Mouse (Mus musculus) E14TG2a.4 (cell line): ENCODE results near the gene Ppp2r5a.

Experiments
- H3K27me3 ChIP-seq: 2 replicates; pipeline ENCODE4 v1.6.1; 2014; ENCODE audit warnings: low read length, control low read depth; ENCODE audit not compliant: insufficient read depth
- H3K36me3 ChIP-seq: 2 replicates; pipeline ENCODE4 v1.6.1; 2014; ENCODE audit warnings: low read length, control low read depth; ENCODE audit not compliant: insufficient read depth
- H3K4me1 ChIP-seq: replicated peaks from 2 replicates; pipeline ENCODE4 v1.6.1; 2014; ENCODE audit warnings: low read depth, low read length, control low read depth
- H3K4me3 ChIP-seq: replicated peaks from 2 replicates; pipeline ENCODE4 v1.5.1; 2014; ENCODE audit warnings: mild to moderate bottlenecking, low read length
- H3K9me3 ChIP-seq: 2 replicates; pipeline ENCODE4 v1.6.1; 2014; ENCODE audit warnings: low read length, control low read depth
- CTCF ChIP-seq: conservative IDR thresholded peaks from 2 replicates; pipeline ENCODE4 v1.5.1; 2014; ENCODE audit warnings: low read length
- NANOG ChIP-seq: IDR thresholded peaks from 2 replicates; pipeline ENCODE4 v1.6.1; 2014; ENCODE audit warnings: borderline replicate concordance, low read length, mixed read lengths
- POU5F1 ChIP-seq: IDR thresholded peaks from 2 replicates; pipeline ENCODE4 v1.6.1; 2014; ENCODE audit warnings: low read length, borderline replicate concordance

Ppp2r5a gene

GRCm38 (mm10) chr1:191380843-191381242 is 22.2 kb downstream of the Ppp2r5a start:
- Histone ChIP-seq H3K27me3 (no peaks in the 10 kb centered on the region), H3K4me1 (peaks cover 10% of the 10 kb centered on the region), H3K4me3 (no peak overlapping the region), H3K9me3 (no peaks in the 10 kb centered on the region), H3K36me3 (peaks cover 5% of the 10 kb centered on the region; the same call in 1 of the 2 replicates)
- TF ChIP-seq CTCF: no peak
- no peak for TF ChIP-seq POU5F1
- no peak for TF ChIP-seq NANOG

- no peaks in the 10 kb centered on the region for H3K27me3 ChIP-seq
- H3K4me1 ChIP-seq: peaks cover 20% of the 10 kb centered on the region
- TF ChIP-seq NANOG (no peak), CTCF (no peak), POU5F1 (no peak)
- no peak overlapping the region for H3K4me3 ChIP-seq
- peaks cover 5% of the 10 kb centered on the region; the same call in 1 of the 2 replicates for H3K36me3 ChIP-seq
- H3K9me3 ChIP-seq: no peaks in the 10 kb centered on the region
Measured at GRCm38 (mm10) chr1:191378080-191378479, 25.0 kb downstream of the Ppp2r5a start.

DNA sequence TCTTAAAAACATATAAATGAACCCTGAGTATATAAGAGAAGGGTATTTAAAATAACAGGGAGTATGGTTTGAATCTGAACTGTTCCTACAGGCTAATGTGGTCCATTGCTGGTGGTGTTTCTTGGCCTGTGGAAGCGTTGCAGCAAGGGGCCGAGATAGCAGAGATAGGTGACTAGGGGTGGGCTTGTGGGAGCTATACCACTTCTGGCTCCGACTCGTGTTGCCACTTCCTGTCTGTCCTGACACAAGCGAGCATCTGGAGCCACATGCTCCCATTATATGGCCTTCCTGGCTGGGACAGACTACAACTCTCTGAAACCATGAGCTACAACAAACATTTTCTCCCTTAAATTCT is 27.5 kb downstream of the Ppp2r5a start:
- H3K9me3 ChIP-seq: peaks cover 3% of the 10 kb centered on the region; the same call in 1 of the 2 replicates
- no peaks in the 10 kb centered on the region for H3K27me3 ChIP-seq
- TF ChIP-seq CTCF: no peak
- TF ChIP-seq POU5F1: no peak
- TF ChIP-seq NANOG: no peak
- no peak overlapping the region for H3K4me3 ChIP-seq
- peaks cover 20% of the 10 kb centered on the region for H3K4me1 ChIP-seq
- peaks cover 18% of the 10 kb centered on the region for H3K36me3 ChIP-seq

DNA sequence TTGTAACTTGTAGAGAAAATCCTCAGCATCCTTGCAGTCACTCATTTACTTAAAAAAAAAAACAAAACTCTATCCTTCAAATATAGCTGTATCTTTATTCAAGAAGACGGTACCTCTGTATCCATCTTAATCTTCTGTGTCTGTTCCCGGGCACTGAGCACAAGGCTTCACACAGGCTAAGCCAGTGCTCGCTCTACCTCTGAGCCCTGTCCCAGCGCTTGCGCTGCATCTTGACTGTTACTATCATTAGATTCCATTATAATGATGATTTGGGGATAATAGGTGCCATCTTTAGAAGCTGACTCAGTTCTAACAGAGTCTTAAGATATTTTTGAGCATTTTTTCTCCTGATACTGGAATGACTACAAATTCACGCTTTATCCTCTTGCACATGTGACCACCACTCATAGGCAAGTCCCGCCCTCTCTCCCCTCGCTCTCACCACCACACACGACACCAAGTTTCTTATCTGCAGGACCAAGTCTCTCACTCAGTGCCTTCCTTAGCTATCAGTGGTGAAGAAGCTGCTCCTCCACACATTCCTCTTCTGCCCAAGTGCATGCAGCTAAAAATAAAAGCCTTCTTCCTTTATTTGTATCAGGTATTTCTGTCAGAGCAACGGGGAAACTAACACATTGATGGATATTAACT is 28.0 kb downstream of the Ppp2r5a start:
- no peaks in the 10 kb centered on the region for H3K27me3 ChIP-seq
- H3K4me1 ChIP-seq: peaks cover 15% of the 10 kb centered on the region
- peaks cover 19% of the 10 kb centered on the region for H3K36me3 ChIP-seq
- TF ChIP-seq NANOG (no peak), CTCF (no peak), POU5F1 (no peak)
- H3K4me3 ChIP-seq: no peak overlapping the region
- H3K9me3 ChIP-seq: peaks cover 4% of the 10 kb centered on the region; the same call in 1 of the 2 replicates

GRCm38 (mm10) chr1:191369140-191369539 is 33.9 kb downstream of the Ppp2r5a start:
- no peak for TF ChIP-seq NANOG
- no peak for TF ChIP-seq POU5F1
- no peak for TF ChIP-seq CTCF
- no peaks in the 10 kb centered on the region for H3K4me1 ChIP-seq
- peaks cover 54% of the 10 kb centered on the region for H3K36me3 ChIP-seq
- H3K27me3 ChIP-seq: no peaks in the 10 kb centered on the region
- peaks cover 4% of the 10 kb centered on the region; the same call in 1 of the 2 replicates for H3K9me3 ChIP-seq
- no peak overlapping the region for H3K4me3 ChIP-seq

- Histone ChIP-seq H3K4me1 (no peaks in the 10 kb centered on the region), H3K27me3 (no peaks in the 10 kb centered on the region), H3K9me3 (peaks cover 4% of the 10 kb centered on the region; the same call in 1 of the 2 replicates), H3K36me3 (peaks cover 64% of the 10 kb centered on the region), H3K4me3 (no peak overlapping the region)
- no peak for TF ChIP-seq POU5F1
- no peak for TF ChIP-seq NANOG
- no peak for TF ChIP-seq CTCF
Measured at GRCm38 (mm10) chr1:191368193-191368592, 34.9 kb downstream of the Ppp2r5a start.

- H3K4me1 ChIP-seq: no peaks in the 10 kb centered on the region
- no peaks in the 10 kb centered on the region for H3K9me3 ChIP-seq
- TF ChIP-seq CTCF (peak; percentile 65), NANOG (no peak)
- H3K36me3 ChIP-seq: peaks cover 83% of the 10 kb centered on the region
- H3K27me3 ChIP-seq: no peaks in the 10 kb centered on the region
- H3K4me3 ChIP-seq: no peak overlapping the region
Measured at GRCm38 (mm10) chr1:191364477-191364876, 38.6 kb downstream of the Ppp2r5a start.

GRCm38 (mm10) chr1:191362412-191362811 is 40.7 kb downstream of the Ppp2r5a start:
- no peaks in the 10 kb centered on the region for H3K4me1 ChIP-seq
- H3K27me3 ChIP-seq: no peaks in the 10 kb centered on the region
- TF ChIP-seq NANOG (no peak), POU5F1 (no peak), CTCF (no peak)
- peaks cover 82% of the 10 kb centered on the region for H3K36me3 ChIP-seq
- no peak overlapping the region for H3K4me3 ChIP-seq
- H3K9me3 ChIP-seq: no peaks in the 10 kb centered on the region

- Histone ChIP-seq H3K27me3 (no peaks in the 10 kb centered on the region), H3K36me3 (peaks cover 94% of the 10 kb centered on the region), H3K4me1 (no peaks in the 10 kb centered on the region), H3K9me3 (no peaks in the 10 kb centered on the region), H3K4me3 (no peak overlapping the region)
- TF ChIP-seq NANOG: no peak
- no peak for TF ChIP-seq POU5F1
Measured at GRCm38 (mm10) chr1:191359478-191359877, 43.6 kb downstream of the Ppp2r5a start.
